Mouse (Mus musculus): ENCODE data around the gene Rpl22l1.

DNA sequence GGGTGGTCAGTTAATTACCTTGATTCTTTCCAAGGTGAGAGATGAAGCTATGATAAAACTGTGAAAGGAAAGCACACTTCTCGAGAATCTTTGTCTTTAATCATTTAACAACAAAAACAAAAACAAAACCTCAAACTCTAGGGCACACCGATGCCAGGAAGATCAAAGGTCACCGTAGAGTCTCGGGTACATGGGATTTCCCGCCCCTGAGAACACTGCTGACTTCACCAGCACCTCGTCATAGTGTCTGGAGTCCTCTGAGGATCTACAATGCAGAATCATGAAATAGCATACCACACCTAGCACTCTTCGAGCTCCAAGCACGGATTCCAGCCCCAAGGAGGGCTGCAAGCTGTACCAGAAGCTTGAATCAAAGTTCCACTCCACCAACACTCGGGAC is 24.7 kb upstream of the Rpl22l1 start:
- TF ChIP-seq CTCF (IDR thresholded peaks at IDR 0.05; ENCODE audit: low read depth, low read length) (no peak), POLR2A (IDR thresholded peaks at IDR 0.05; ENCODE audit: borderline replicate concordance, low read depth, low read length) (no peak)
